Mouse (Mus musculus): ENCODE results near the gene Olfr651.
"Not testable (repeated sequence)": the region's sequence is repeated elsewhere in the genome, so short reads cannot be mapped to it uniquely, and the experiment has no call there.

The Olfr651 gene

DNA sequence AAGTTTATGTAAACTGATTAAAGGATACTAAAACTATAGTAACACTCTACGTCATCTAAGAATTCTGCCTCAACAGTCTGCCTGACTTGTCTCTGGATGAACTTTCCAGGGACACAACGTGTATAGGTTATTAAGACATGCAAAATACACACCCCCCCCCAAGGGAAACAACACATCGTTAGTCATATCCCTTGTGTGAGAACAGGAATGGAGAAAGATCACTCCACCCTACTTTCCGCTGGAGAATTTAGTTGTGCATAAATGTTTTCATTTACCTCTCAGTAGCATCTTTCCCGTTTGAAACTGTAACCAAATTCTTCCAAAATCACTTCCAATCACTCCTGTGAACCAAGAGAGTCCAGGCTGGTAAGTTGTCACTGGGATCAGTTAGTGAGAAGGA, at the start of gene Olfr651:
Olfr651 (plus strand) TSS at position 301 of the 400 bp plus-strand sequence.
- no peak for DNase-seq

DNA sequence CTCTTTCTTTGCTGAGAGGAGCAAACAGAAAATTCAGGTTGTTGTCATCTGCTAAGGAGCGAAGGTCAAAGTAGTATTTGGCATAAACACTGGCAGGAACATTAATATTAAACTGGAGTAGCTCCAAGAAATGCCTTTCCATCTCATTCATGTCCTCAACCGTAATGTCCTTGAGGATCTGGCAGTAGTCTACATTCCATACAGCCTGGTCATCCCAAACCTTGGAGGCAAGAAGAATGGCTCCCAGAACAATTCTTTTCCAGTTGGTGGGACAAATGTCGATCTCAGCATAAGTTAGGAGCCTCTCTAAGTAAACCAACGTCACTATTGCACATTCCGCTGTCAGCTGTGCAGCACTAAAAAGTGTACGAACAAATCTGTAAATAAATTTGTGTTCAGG, 48.7 kb upstream of the Olfr651 start:
- DNase-seq = not testable (repeated sequence)

DNA sequence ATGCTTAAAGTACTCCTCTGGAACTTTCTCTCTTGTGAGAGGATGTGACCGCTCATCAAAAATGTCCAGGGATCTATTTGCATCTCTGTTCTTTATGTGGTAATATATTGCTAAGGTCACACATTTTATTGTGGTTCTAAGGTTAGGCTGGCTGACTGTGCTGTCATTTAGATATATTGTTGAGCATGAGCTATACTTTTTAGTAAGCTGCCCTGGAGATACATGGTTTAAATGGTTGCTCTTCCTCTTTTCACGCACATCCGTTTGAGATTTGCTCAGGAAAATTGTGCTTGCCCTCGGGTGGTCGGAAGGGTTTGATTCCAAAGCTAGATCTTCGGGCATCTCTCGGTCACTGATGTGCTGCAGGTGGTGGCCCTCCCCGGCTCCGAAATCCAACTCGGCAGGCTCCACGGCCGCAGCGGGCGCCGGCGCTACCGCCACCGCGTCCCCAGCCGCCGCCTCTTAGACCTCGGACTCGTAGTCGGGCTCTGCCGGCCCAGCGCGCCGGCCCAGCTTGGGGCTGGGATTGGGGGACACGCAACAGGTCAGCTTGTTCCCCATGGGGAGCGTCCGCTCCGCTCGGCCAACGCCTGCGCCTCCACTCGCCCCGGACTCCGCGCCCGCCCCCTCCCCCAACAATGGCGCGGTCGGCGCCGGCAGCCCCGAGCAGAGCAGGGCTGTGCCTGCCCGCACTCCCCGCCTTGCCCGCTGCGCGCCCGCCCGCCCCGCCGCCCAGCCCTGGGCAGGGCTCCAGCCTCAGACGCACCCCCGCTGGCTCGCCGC, 48.2 kb upstream of the Olfr651 start:
- no peak for DNase-seq

DNA sequence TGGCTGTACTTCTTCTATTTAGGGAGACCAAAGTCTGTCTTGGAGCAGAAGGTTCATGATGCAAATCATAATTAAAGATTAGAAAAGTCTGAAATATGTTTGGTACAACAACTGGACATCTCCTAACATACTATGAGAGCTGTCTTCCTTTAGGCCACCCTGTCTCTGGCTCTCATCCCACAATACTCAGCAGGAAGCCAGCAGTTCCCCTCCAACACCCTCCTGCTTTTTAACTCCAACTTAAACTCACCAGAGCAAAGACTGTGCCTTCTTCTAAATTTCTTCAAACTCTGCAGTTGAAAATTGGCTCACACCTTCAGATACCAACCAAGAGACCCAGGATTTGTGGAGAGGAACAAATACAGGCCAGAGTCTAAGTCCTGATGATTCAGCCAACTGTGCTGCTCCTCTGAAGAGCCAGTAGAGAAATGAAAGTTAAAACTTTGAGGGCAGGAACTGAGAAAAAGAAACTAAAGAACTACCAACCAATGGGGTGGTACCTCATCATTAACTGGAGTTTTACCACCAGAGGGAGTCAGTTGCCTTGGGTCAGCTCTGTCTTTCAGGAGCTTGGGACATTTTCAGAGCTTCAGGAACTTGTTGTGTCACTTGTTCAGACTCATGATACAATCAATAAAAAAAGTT, 42.4 kb upstream of the Olfr651 start, which contains the start of gene Trim30d:
Trim30d (minus strand) TSS at position 429 of the 645 bp plus-strand sequence.
- not testable (repeated sequence) for DNase-seq

DNA sequence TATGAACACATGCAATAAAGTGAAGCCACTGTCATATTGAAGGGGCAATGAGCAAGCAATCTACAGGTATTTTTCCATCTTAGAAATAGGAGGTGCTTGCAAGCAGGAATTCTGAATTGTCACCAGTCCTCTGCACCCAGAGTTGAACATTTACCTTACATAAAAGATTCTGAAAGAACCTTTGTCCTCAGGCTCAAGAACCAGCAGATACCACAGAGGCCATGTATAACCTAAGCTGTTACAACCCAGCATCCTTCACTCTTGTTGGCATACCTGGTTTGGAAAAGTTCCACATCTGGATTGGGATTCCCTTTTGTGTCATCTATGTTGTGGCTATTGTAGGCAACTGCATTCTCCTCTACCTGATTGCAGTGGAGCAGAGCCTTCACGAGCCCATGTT, 2.8 kb downstream of the Olfr651 start:
- DNase-seq = no peak

DNA sequence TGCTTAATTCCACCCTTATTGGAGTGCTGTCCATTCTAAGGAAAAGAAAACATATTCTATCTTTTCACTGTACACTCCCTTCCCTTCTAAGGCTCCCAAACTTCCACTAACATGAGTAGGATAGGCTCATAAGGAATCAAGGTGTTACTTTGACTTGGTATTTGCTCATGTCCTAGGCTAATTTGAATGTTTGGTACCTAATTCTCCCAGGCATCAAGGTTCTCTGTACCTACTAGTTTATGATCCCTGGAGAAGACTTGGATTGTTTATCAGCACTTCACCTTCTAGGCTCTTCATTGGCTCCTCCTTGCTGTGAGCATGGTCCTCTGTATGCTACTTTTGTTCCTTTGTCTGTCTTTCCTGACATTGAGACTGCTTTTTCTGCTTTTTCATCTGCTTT, 10.7 kb downstream of the Olfr651 start, which contains the start of gene Olfr652:
Olfr652 (plus strand) TSS at position 301 of the 400 bp plus-strand sequence.
- DNase-seq = no peak

DNA sequence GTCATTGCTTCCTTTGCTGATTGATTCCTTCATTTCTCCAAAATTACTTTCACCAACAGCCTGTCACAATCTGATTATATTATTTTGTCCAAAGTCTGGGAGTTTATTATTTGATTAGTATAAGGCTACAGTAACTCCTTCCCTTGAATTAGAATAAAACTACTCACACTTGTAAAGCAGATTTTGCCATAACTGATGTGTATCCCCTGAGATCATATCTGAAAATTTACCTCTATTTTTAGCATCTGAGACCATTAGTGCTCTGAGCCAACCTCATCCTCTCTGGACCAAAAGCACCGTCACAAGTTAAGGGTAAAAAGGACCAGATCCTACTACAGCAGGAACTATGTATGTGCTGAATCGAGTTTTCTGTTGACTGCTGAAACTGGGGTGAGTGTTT, 27.1 kb downstream of the Olfr651 start, which contains the start of gene Olfr653:
Olfr653 (plus strand) TSS at position 301 of the 400 bp plus-strand sequence.
- no peak for DNase-seq

DNA sequence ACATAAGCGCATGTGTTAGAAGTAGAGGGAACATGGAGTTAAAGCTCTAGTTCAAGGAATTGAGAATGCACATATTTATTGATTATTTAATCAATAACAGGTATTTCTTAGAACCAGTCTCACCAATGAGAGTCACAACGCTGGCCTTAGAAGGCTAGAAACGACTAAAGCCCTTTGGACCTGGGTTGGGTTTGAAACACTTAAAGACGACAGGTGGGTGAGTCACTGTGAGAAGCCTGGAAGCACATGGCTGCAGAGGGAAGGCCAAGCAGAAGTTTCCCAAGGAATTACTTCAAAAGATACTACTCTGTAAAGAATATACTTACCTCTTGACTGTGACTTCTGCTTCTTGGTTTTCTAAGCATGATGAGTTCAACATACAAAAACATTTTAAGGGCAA, 30.9 kb downstream of the Olfr651 start:
- DNase-seq = no peak

DNA sequence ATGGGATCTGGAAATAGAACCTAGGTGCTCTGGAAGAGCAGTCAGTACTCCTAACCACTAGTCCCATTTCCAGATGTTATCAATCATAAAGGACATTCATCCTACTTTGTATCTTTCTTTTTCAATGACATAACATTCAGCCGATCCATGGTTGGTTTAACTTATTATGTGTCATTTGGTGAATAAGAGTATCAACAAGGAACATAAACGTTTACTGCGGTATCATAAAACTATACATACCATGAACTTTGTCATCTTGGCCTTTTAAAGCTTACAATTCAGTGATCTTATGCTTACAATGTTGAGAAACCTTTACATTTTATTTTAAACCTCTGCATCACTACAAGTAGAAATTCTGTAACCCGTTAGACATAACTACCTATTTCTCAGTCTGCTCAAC, 31.5 kb downstream of the Olfr651 start:
- DNase-seq = no peak

DNA sequence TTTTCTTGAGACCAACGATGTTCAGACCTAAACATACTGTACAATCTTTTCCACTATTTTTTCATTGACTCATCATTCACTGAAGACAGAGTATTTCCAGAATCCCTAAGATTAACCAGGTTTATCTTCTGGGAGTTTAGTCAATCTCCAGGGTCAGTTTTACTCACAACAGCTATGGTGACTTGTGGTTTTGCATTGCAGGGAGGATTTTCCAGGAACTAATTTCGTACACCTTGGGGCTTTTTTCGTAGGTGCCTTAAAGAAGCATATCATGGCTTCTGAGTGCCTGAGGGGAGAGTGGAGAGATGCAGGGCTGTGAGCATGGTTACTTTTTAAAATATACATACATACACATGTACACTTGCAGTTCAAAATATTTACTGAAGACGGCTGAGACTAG, 36.8 kb downstream of the Olfr651 start, which contains the start of gene Olfr654:
Olfr654 (plus strand) TSS at position 301 of the 400 bp plus-strand sequence.
- no peak for DNase-seq

DNA sequence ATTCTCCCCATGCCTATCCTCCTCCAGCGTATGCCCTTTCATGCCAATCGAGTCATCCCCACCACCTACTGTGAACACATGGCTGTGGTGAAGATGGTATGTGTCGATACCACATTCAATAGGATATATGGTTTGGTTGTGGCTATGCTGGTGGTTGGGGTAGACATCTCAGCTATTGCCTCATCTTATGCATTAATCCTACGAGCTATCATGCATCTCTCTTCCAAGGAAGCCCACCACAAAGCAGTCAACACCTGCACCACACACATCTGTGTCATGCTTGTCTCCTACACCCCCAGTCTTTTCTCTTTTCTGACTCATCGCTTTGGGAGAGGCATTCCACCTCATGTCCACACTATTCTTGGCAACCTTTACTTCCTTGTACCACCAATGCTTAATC, 38.3 kb downstream of the Olfr651 start:
- DNase-seq = no peak

DNA sequence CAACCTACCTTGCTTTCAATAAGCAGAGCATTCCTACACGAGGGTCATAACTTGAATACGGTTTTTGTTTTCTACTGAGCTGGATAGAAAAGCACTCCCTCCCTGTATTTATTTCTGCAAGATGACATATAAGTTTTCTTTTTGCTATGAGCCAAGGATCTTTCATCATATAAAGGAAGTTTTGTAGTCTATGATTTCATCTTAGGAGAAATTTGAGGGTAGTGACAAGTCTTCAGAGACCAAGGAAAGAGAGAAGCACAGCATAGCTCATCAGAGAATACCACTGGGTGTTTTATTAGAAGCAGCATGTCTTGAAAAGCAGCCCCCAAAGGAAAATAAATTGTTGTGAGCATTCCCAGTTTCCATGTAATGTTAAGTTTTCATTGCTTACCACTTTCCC, 51.7 kb downstream of the Olfr651 start, which contains the start of gene Olfr655:
Olfr655 (minus strand) TSS at position 101 of the 400 bp plus-strand sequence.
- no peak for DNase-seq

DNA sequence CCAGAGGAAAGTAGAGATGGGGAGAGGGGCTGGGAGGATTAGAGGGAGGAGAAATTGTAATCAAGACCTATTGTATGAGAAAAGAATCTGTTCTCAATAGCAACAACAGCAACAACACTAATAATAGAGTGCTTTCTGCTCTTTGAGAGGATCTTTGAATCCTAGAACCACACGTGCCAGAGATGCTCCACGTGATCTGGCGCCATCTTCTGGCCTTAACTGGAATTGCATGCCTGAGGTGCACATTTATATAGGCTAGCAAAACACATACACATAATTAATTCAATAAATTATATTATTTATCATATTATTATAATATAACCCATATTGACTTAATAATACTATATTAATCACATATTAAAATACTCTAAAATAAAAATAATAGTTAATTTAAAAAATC, 53.2 kb downstream of the Olfr651 start:
- no peak for DNase-seq
